Mouse (Mus musculus): ENCODE measurements around the gene Rin2.

DNA sequence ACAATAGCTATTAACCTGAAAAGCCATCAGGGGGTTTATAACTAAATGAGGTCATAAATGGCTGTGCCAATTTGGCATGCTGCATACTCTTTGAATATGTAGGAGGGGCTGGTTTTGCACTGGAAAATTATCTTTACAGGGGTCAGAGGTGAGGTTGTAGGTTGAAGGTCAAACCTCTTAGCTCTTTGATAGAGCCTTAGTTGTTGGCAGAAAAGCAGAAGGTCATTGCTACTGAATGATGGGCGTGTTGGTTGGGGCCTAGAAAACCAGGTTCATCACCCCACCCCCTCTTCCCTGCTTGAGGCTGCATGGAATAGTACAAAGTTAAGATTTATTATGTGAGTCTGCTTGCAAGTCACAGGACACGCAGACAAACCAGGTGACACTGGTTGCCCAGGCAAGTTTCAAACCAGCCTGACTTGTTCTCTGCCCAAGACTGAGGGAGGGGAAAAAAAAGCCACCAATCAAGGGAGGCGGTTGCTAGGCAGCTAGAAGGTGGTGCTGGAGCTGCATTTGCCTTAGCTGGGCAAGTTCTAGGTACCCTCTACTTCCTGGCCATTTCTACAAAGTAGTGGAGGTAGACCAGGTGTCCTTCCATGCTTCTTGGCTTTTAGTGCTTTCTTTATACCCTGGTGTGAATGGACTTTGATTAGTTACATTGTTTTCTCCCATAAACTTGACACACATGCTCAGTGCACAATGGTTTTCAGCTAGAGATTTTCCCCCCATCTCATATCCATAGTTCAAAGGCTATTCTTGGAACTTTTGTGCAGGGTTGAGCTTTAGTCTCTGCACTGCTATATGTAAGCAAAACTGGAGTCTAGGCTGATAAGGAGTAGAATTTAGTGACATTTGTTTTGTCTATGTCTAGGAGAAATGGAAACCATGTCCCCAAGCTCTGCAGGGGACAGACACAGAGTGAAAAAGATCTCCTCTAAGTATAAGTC, 148.0 kb downstream of the Rin2 start:
- TF ChIP-seq POLR2A (IDR thresholded peaks at IDR 0.05; ENCODE audit: borderline replicate concordance, insufficient read depth, low read length) = no peak
- no peak for TF ChIP-seq CTCF (IDR thresholded peaks at IDR 0.05; ENCODE audit: borderline replicate concordance, insufficient read depth, low read depth, low read length)
